Mouse (Mus musculus): Measurements from ENCODE around the gene Akr1e1. TPM values are rescaled to one million over a fixed set of nuclear protein-coding genes. Genes with fewer than 3 reads are reported as not detected.

Akr1e1 gene
- total RNA-seq (2023), result 1.5 and 1.9 TPM in 2 replicates

GRCm38 (mm10) chr13:4608961-4609409 is at the start of gene Akr1e1:
TSS of gene Akr1e1 (minus strand) at chr13:4609174.

GRCm38 (mm10) chr13:4573871-4574270 is 35.1 kb downstream of the Akr1e1 start, which contains the start of gene Akr1c21:
TSS of gene Akr1c21 (plus strand) at chr13:4574075.

Other genes with a start within 250 kb of the Akr1e1 start
- gene Akr1c6, start 174.9 kb downstream of the Akr1e1 start, total RNA-seq (2023), result not detected in 2 replicates
- gene Akr1c20, start 85.8 kb downstream of the Akr1e1 start, total RNA-seq (2023), result not detected in 2 replicates
- not detected in 2 replicates for gene Akr1c21, start 35.1 kb downstream of the Akr1e1 start, total RNA-seq (2023)